Mouse (Mus musculus): Measurements from ENCODE around the gene 3100002H09Rik. TPM values are rescaled to one million over a fixed set of nuclear protein-coding genes. Genes with fewer than 3 reads are reported as not detected.
A peak's percentile ranks its signal among the peaks of the same experiment; 100 is the strongest.

Gene 3100002H09Rik
- polyA plus RNA-seq (2015; fragmentation: Nextera tagmentation; extraction: Ambion mirVana) = 0.47 and 0.68 TPM in 2 replicates

- H3K9me3 ChIP-seq = no peaks in the 10 kb centered on the region
These were observed at the start of gene 3100002H09Rik for GRCm38 (mm10) chr4:124610703-124611102. Gene 3100002H09Rik, minus strand, starts transcription at chr4:124610803.

GRCm38 (mm10) chr4:124659251-124660217 is 48.9 kb upstream of the 3100002H09Rik start:
- Histone ChIP-seq H3K9ac (peak overlapping the region; percentile 69), H3K4me3 (peak overlapping the region; percentile 56), H3K36me3 (no peaks in the 10 kb centered on the region), H3K4me2 (peak overlapping the region; percentile 84), H3K4me1 (replicated peaks) (peaks cover 51% of the 10 kb centered on the region), H3K27ac (replicated peaks) (no peak overlapping the region), H3K9me3 (no peaks in the 10 kb centered on the region), H3K27me3 (peaks cover 92% of the 10 kb centered on the region)
- no peak for ATAC-seq (ENCODE audit: low read depth)
- WGBS = 1% methylated on average over 66 of the region's 68 CpGs

More at GRCm38 (mm10) chr4:124610703-124611102, at the start of gene 3100002H09Rik:
- peaks cover 54% of the 10 kb centered on the region for H3K27me3 ChIP-seq
- H3K36me3 ChIP-seq = no peaks in the 10 kb centered on the region
- peaks cover 27% of the 10 kb centered on the region for H3K4me1 ChIP-seq (replicated peaks)
- H3K27ac ChIP-seq (replicated peaks) = no peak within 1 kb of the TSS
- no peak within 1 kb of the TSS for H3K4me2 ChIP-seq
- no peak within 1 kb of the TSS for H3K9ac ChIP-seq
- WGBS = 88% methylated on average over 2 of the region's 2 CpGs
- H3K4me3 ChIP-seq = no peak within 1 kb of the TSS
- no peak for ATAC-seq (ENCODE audit: low read depth)

- WGBS = under 1% methylated on average over 39 of the region's 39 CpGs
- H3K4me2 ChIP-seq = peak overlapping the region; percentile 84
- peaks cover 92% of the 10 kb centered on the region for H3K27me3 ChIP-seq
- peaks cover 42% of the 10 kb centered on the region for H3K4me1 ChIP-seq (replicated peaks)
- ATAC-seq (ENCODE audit: low read depth) = no peak
- peak overlapping the region; percentile 69 for H3K9ac ChIP-seq
- H3K9me3 ChIP-seq = no peaks in the 10 kb centered on the region
- peak overlapping the region; percentile 56 for H3K4me3 ChIP-seq
- H3K27ac ChIP-seq (replicated peaks) = peak overlapping the region; percentile 52; the same call in 1 of the 2 replicates
- H3K36me3 ChIP-seq = no peaks in the 10 kb centered on the region
These were observed 47.8 kb upstream of the 3100002H09Rik start for GRCm38 (mm10) chr4:124658412-124658851.

- H3K4me1 ChIP-seq (replicated peaks) = peaks cover 48% of the 10 kb centered on the region
These were observed 47.2 kb upstream of the 3100002H09Rik start for GRCm38 (mm10) chr4:124657781-124658180.

GRCm38 (mm10) chr4:124656854-124657650 is 46.4 kb upstream of the 3100002H09Rik start:
- Histone ChIP-seq H3K4me3 (peak overlapping the region; percentile 56), H3K4me1 (replicated peaks) (peaks cover 56% of the 10 kb centered on the region), H3K4me2 (peak overlapping the region; percentile 84), H3K36me3 (no peaks in the 10 kb centered on the region), H3K9ac (peak overlapping the region; percentile 69), H3K27ac (replicated peaks) (peak overlapping the region; percentile 28), H3K27me3 (peaks cover 91% of the 10 kb centered on the region), H3K9me3 (no peaks in the 10 kb centered on the region)
- ATAC-seq (ENCODE audit: low read depth) = peak; percentile 91
- under 1% methylated on average over 90 of the region's 92 CpGs for WGBS

More at GRCm38 (mm10) chr4:124657781-124658180, 47.2 kb upstream of the 3100002H09Rik start:
- Histone ChIP-seq H3K27me3 (peaks cover 92% of the 10 kb centered on the region), H3K27ac (replicated peaks) (peak overlapping the region; percentile 52), H3K4me2 (peak overlapping the region; percentile 84), H3K36me3 (no peaks in the 10 kb centered on the region), H3K4me3 (peak overlapping the region; percentile 56), H3K9ac (peak overlapping the region; percentile 69), H3K9me3 (no peaks in the 10 kb centered on the region)
- peak; percentile 48 for ATAC-seq (ENCODE audit: low read depth)
- 0% methylated on average over 45 of the region's 61 CpGs for WGBS

GRCm38 (mm10) chr4:124656518-124656853 is 45.9 kb upstream of the 3100002H09Rik start, which contains the start of gene Pou3f1:
Gene Pou3f1, plus strand, starts transcription at chr4:124656807.
- peak within 1 kb of the TSS; percentile 84 for H3K4me2 ChIP-seq
- no peaks in the 10 kb centered on the region for H3K9me3 ChIP-seq
- H3K27me3 ChIP-seq = peaks cover 91% of the 10 kb centered on the region
- H3K27ac ChIP-seq (replicated peaks) = peak within 1 kb of the TSS; percentile 52
- ATAC-seq (ENCODE audit: low read depth) = no peak
- H3K4me1 ChIP-seq (replicated peaks) = peaks cover 59% of the 10 kb centered on the region
- H3K9ac ChIP-seq = peak within 1 kb of the TSS; percentile 69
- under 1% methylated on average over 15 of the region's 15 CpGs for WGBS
- no peaks in the 10 kb centered on the region for H3K36me3 ChIP-seq
- H3K4me3 ChIP-seq = peak within 1 kb of the TSS; percentile 56

GRCm38 (mm10) chr4:124652886-124653285 is 42.3 kb upstream of the 3100002H09Rik start:
- Histone ChIP-seq H3K36me3 (no peaks in the 10 kb centered on the region), H3K27me3 (peaks cover 93% of the 10 kb centered on the region), H3K4me2 (peak overlapping the region; percentile 4; the same call in 1 of the 2 replicates), H3K9ac (peak overlapping the region; percentile 13; the same call in 1 of the 2 replicates), H3K27ac (replicated peaks) (no peak overlapping the region), H3K9me3 (no peaks in the 10 kb centered on the region), H3K4me1 (replicated peaks) (peaks cover 43% of the 10 kb centered on the region), H3K4me3 (no peak overlapping the region)
- ATAC-seq (ENCODE audit: low read depth) = no peak
- WGBS = under 1% methylated on average over 9 of the region's 9 CpGs

GRCm38 (mm10) chr4:124647909-124648308 is 37.3 kb upstream of the 3100002H09Rik start:
- Histone ChIP-seq H3K27me3 (peaks cover 87% of the 10 kb centered on the region), H3K9me3 (no peaks in the 10 kb centered on the region), H3K4me3 (no peak overlapping the region), H3K9ac (no peak overlapping the region), H3K27ac (replicated peaks) (no peak overlapping the region), H3K4me1 (replicated peaks) (peaks cover 33% of the 10 kb centered on the region), H3K4me2 (no peak overlapping the region), H3K36me3 (no peaks in the 10 kb centered on the region)
- WGBS = 27% methylated on average over 5 of the region's 5 CpGs
- ATAC-seq (ENCODE audit: low read depth) = no peak

- no peak overlapping the region for H3K27ac ChIP-seq (replicated peaks)
- H3K4me3 ChIP-seq = no peak overlapping the region
- H3K9me3 ChIP-seq = no peaks in the 10 kb centered on the region
- peaks cover 81% of the 10 kb centered on the region for H3K27me3 ChIP-seq
- no peak overlapping the region for H3K9ac ChIP-seq
- H3K4me2 ChIP-seq = 0 out of 2 replicates have a peak overlapping the region, but pooled peaks have one; percentile 4
- H3K4me1 ChIP-seq (replicated peaks) = peaks cover 21% of the 10 kb centered on the region
- H3K36me3 ChIP-seq = no peaks in the 10 kb centered on the region
- ATAC-seq (ENCODE audit: low read depth) = no peak
- WGBS = 31% methylated on average over 8 of the region's 8 CpGs
These were observed 36.0 kb upstream of the 3100002H09Rik start for GRCm38 (mm10) chr4:124646591-124646990.

GRCm38 (mm10) chr4:124644974-124645433 is 34.4 kb upstream of the 3100002H09Rik start:
- Histone ChIP-seq H3K4me1 (replicated peaks) (peaks cover 24% of the 10 kb centered on the region), H3K4me2 (no peak overlapping the region), H3K9me3 (no peaks in the 10 kb centered on the region), H3K36me3 (no peaks in the 10 kb centered on the region), H3K27ac (replicated peaks) (no peak overlapping the region), H3K9ac (no peak overlapping the region), H3K27me3 (peaks cover 79% of the 10 kb centered on the region), H3K4me3 (no peak overlapping the region)
- ATAC-seq (ENCODE audit: low read depth) = no peak
- WGBS = 27% methylated on average over 3 of the region's 3 CpGs

GRCm38 (mm10) chr4:124643859-124644258 is 33.3 kb upstream of the 3100002H09Rik start:
- peaks cover 32% of the 10 kb centered on the region for H3K4me1 ChIP-seq (replicated peaks)
- no peaks in the 10 kb centered on the region for H3K9me3 ChIP-seq
- no peak overlapping the region for H3K27ac ChIP-seq (replicated peaks)
- no peak overlapping the region for H3K9ac ChIP-seq
- H3K4me3 ChIP-seq = no peak overlapping the region
- H3K27me3 ChIP-seq = peaks cover 78% of the 10 kb centered on the region
- WGBS = 89% methylated on average over 9 of the region's 9 CpGs
- H3K4me2 ChIP-seq = no peak overlapping the region
- H3K36me3 ChIP-seq = no peaks in the 10 kb centered on the region
- ATAC-seq (ENCODE audit: low read depth) = no peak
